Mouse (Mus musculus): ENCODE data around the gene Caskin1. TPM values are rescaled to one million over a fixed set of nuclear protein-coding genes. Genes with fewer than 3 reads are reported as not detected.
A peak's percentile ranks its signal among the peaks of the same experiment; 100 is the strongest.

Caskin1 gene
- polyA plus RNA-seq, 1 experiment from 2014 or later: 0.84 TPM

GRCm38 (mm10) chr17:24496026-24496425, 7.6 kb downstream of the Caskin1 start:
- Histone ChIP-seq H3K4me3 (ENCODE audit: low read depth, low read length) (no peak overlapping the region), H3K9me3 (ENCODE audit: control insufficient read depth, low read length) (no peaks in the 10 kb centered on the region), H3K4me2 (replicated peaks; ENCODE audit: low read depth) (no peak overlapping the region), H3K27me3 (ENCODE audit: control insufficient read depth, insufficient read depth, low read length) (no peaks in the 10 kb centered on the region), H3K36me3 (ENCODE audit: control insufficient read depth, insufficient read depth, low read length) (no peaks in the 10 kb centered on the region), H3K9ac (ENCODE audit: low read length) (peak overlapping the region; percentile 13; the same call in 1 of the 2 replicates), H3K27ac (replicated peaks) (no peak overlapping the region), H3K4me1 (replicated peaks; ENCODE audit: control insufficient read depth, insufficient read depth) (no peaks in the 10 kb centered on the region)
- ATAC-seq (ENCODE audit: low FRiP score, low TSS enrichment): no peak
- TF ChIP-seq EP300 (optimal IDR thresholded peaks at IDR 0.05): no peak
- no peak for TF ChIP-seq CTCF (IDR thresholded peaks at IDR 0.05; ENCODE audit: low read depth)
- WGBS: 71% methylated on average over 1 of the region's 1 CpGs
- no peak for DNase-seq (ENCODE audit: low spot score)

DNA sequence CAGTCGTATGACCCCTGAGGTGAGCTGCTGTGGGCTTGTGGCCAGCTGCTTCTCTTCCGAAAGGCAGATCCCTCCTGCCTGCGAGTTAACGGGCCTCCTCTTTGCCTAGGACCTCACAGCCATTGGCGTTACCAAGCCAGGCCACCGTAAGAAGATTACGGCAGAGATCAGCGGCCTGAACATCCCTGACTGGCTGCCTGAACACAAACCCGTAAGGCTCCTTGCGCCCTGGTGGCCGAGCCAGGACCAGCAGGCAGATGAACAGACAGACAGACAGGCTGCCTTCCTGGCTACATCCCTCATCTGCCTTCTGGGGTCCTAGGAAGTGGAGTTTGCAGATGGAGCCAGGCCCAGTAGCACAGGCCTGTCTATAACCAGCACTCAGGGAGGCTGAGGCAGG, 13.8 kb downstream of the Caskin1 start:
- Histone ChIP-seq H3K4me3 (ENCODE audit: low read depth, low read length) (no peak overlapping the region), H3K36me3 (ENCODE audit: control insufficient read depth, insufficient read depth, low read length) (no peaks in the 10 kb centered on the region), H3K4me2 (replicated peaks; ENCODE audit: low read depth) (no peak overlapping the region), H3K9me3 (ENCODE audit: control insufficient read depth, low read length) (no peaks in the 10 kb centered on the region), H3K4me1 (replicated peaks; ENCODE audit: control insufficient read depth, insufficient read depth) (no peaks in the 10 kb centered on the region; the same call in 1 of the 2 replicates), H3K27ac (replicated peaks) (no peak overlapping the region), H3K27me3 (ENCODE audit: control insufficient read depth, insufficient read depth, low read length) (no peaks in the 10 kb centered on the region), H3K9ac (ENCODE audit: low read length) (no peak overlapping the region)
- WGBS: 50% methylated on average over 11 of the region's 11 CpGs
- no peak for ATAC-seq (ENCODE audit: low FRiP score, low TSS enrichment)
- TF ChIP-seq CTCF (IDR thresholded peaks at IDR 0.05; ENCODE audit: low read depth) (peak; percentile 49), EP300 (optimal IDR thresholded peaks at IDR 0.05) (no peak)
- no peak for DNase-seq (ENCODE audit: low spot score)

DNA sequence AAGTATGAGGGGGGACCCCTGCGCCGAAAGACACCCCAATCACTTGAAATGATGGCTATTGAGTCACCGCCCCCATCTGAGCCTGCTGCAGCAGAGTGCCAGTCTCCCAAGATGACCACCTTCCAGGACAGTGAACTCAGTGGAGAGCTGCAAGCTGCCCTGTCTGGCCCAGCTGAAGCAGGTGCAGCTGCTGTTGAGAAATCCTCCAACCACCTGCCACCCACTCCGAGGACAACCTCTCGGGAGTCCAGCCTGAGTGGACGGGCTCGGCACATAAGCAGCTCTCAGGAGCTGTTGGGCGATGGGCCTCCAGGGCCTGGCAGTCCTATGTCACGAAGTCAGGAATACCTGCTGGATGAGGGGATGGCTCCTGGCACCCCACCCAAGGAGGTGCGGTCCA, 15.7 kb downstream of the Caskin1 start:
- 88% methylated on average over 10 of the region's 10 CpGs for WGBS
- no peak overlapping the region for H3K4me2 ChIP-seq (replicated peaks; ENCODE audit: low read depth)
- no peaks in the 10 kb centered on the region; the same call in 1 of the 2 replicates for H3K4me1 ChIP-seq (replicated peaks; ENCODE audit: control insufficient read depth, insufficient read depth)
- TF ChIP-seq CTCF (IDR thresholded peaks at IDR 0.05; ENCODE audit: low read depth) (no peak), EP300 (optimal IDR thresholded peaks at IDR 0.05) (no peak)
- no peaks in the 10 kb centered on the region for H3K27me3 ChIP-seq (ENCODE audit: control insufficient read depth, insufficient read depth, low read length)
- H3K9me3 ChIP-seq (ENCODE audit: control insufficient read depth, low read length): no peaks in the 10 kb centered on the region
- H3K9ac ChIP-seq (ENCODE audit: low read length): no peak overlapping the region
- H3K36me3 ChIP-seq (ENCODE audit: control insufficient read depth, insufficient read depth, low read length): peaks cover 4% of the 10 kb centered on the region
- no peak for DNase-seq (ENCODE audit: low spot score)
- ATAC-seq (ENCODE audit: low FRiP score, low TSS enrichment): no peak
- H3K27ac ChIP-seq (replicated peaks): no peak overlapping the region
- no peak overlapping the region for H3K4me3 ChIP-seq (ENCODE audit: low read depth, low read length)

DNA sequence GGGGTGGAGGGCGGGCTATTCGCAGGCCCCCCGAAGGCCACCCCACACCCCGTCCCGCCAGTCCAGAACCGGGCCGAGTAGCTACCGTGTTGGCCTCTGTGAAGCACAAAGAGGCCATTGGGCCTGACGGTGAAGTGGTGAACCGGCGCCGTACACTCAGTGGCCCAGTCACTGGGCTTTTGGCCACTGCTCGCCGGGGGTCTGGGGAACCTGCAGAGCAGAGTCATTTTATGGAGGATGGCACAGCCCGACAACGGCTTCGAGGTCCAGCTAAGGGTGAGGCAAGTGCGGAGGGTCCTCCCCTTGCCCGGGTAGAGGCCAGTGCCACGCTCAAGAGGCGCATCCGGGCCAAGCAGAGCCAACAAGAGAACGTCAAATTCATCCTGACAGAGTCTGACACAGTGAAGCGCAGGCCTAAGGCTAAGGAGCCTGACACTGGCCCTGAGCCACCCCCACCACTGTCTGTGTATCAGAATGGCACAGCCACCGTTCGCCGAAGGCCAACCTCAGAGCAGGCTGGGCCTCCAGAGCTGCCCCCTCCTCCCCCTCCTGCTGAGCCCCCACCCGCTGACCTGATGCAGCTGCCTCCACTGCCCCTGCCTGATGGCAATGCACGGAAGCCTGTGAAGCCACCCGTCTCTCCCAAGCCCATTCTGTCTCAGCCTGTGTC, 17.0 kb downstream of the Caskin1 start:
- H3K4me2 ChIP-seq (replicated peaks; ENCODE audit: low read depth): no peak overlapping the region
- H3K27me3 ChIP-seq (ENCODE audit: control insufficient read depth, insufficient read depth, low read length): no peaks in the 10 kb centered on the region
- no peaks in the 10 kb centered on the region; the same call in 1 of the 2 replicates for H3K4me1 ChIP-seq (replicated peaks; ENCODE audit: control insufficient read depth, insufficient read depth)
- H3K9ac ChIP-seq (ENCODE audit: low read length): no peak overlapping the region
- no peak overlapping the region for H3K27ac ChIP-seq (replicated peaks)
- H3K4me3 ChIP-seq (ENCODE audit: low read depth, low read length): no peak overlapping the region
- DNase-seq (ENCODE audit: low spot score): no peak
- TF ChIP-seq CTCF (IDR thresholded peaks at IDR 0.05; ENCODE audit: low read depth) (no peak), EP300 (optimal IDR thresholded peaks at IDR 0.05) (no peak)
- peaks cover 16% of the 10 kb centered on the region for H3K36me3 ChIP-seq (ENCODE audit: control insufficient read depth, insufficient read depth, low read length)
- H3K9me3 ChIP-seq (ENCODE audit: control insufficient read depth, low read length): no peaks in the 10 kb centered on the region
- WGBS: 93% methylated on average over 30 of the region's 30 CpGs
- no peak for ATAC-seq (ENCODE audit: low FRiP score, low TSS enrichment)

GRCm38 (mm10) chr17:24506332-24507070, 18.1 kb downstream of the Caskin1 start:
- DNase-seq (ENCODE audit: low spot score) (peak; percentile 33), ATAC-seq (ENCODE audit: low FRiP score, low TSS enrichment) (no peak)
- 44% methylated on average over 36 of the region's 36 CpGs for WGBS
- H3K9ac ChIP-seq (ENCODE audit: low read length): no peak overlapping the region
- no peak overlapping the region for H3K27ac ChIP-seq (replicated peaks)
- no peak overlapping the region; the same call in 1 of the 2 replicates for H3K4me2 ChIP-seq (replicated peaks; ENCODE audit: low read depth)
- no peaks in the 10 kb centered on the region for H3K27me3 ChIP-seq (ENCODE audit: control insufficient read depth, insufficient read depth, low read length)
- H3K36me3 ChIP-seq (ENCODE audit: control insufficient read depth, insufficient read depth, low read length): peaks cover 25% of the 10 kb centered on the region
- no peak for TF ChIP-seq CTCF (IDR thresholded peaks at IDR 0.05; ENCODE audit: low read depth)
- no peak for TF ChIP-seq EP300 (optimal IDR thresholded peaks at IDR 0.05)
- H3K9me3 ChIP-seq (ENCODE audit: control insufficient read depth, low read length): no peaks in the 10 kb centered on the region
- H3K4me3 ChIP-seq (ENCODE audit: low read depth, low read length): no peak overlapping the region
- no peaks in the 10 kb centered on the region; the same call in 1 of the 2 replicates for H3K4me1 ChIP-seq (replicated peaks; ENCODE audit: control insufficient read depth, insufficient read depth)

All from stomach, postnatal 0 days (tissue).